Mouse (Mus musculus) megakaryocyte, embryonic 14.5 days (primary cell): ENCODE results near the gene Rnf40. TPM values are rescaled to one million over a fixed set of nuclear protein-coding genes. Genes with fewer than 3 reads are reported as not detected.

Experiments
- H3K27me3 ChIP-seq: replicated peaks from 2 replicates; pipeline ENCODE3; 2012; ENCODE audit warnings: inconsistent platforms
- H3K36me3 ChIP-seq: replicated peaks from 2 replicates; pipeline ENCODE3; 2012; ENCODE audit warnings: low read length, inconsistent platforms, mixed read lengths
- H3K4me1 ChIP-seq: 2 replicates; pipeline ENCODE4 v1.6.1; 2012; ENCODE audit warnings: inconsistent platforms
- H3K4me3 ChIP-seq: replicated peaks from 2 replicates; pipeline ENCODE3; 2012; ENCODE audit warnings: moderate library complexity, mild to moderate bottlenecking, inconsistent platforms
- H3K9me3 ChIP-seq: 2 replicates; pipeline ENCODE4 v1.6.1; 2012; ENCODE audit warnings: inconsistent platforms
- FLI1 ChIP-seq: IDR thresholded peaks from 2 replicates; pipeline ENCODE4 v1.6.1; 2012; ENCODE audit warnings: low read length, inconsistent platforms, mixed read lengths
- GATA1 ChIP-seq: IDR thresholded peaks from 3 replicates; pipeline ENCODE4 v1.6.1; 2012; ENCODE audit warnings: mixed read lengths, low read length, inconsistent platforms, borderline replicate concordance
- polyA plus RNA-seq: library from polyadenylated mRNA; stranded (reverse); fragments of >175 nt; gene quantifications from 2 replicates; pipeline ENCODE4 v1.2.3, GENCODE M21; 2012; ENCODE audit warnings: low replicate concordance; ENCODE audit not compliant: insufficient read depth

The Rnf40 gene
- polyA plus RNA-seq, 1 experiment, result 20.8 TPM

DNA sequence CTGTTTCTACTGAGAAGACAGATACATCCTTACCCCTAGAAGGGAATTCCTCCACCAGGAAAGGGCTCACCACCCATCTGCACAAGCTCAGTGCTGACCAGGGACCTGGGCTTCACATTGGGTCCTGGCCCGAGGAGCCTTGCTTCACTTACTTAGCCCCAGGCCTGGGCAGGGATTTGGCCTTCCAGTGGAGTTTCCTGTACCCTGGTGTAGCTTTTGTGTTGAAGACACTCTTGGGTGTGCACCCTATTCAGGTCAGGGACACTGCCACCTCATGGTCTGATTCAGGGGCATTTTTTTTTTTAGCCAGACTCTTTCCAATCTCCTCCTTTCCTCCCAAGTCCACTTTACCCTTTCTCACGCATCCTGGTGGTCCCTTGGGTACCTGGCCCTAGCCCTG, 14.3 kb downstream of the Rnf40 start:
- H3K9me3 ChIP-seq, result no peaks in the 10 kb centered on the region
- H3K4me3 ChIP-seq, result no peak overlapping the region
- H3K36me3 ChIP-seq, result peaks cover 81% of the 10 kb centered on the region
- H3K4me1 ChIP-seq, result peaks cover 12% of the 10 kb centered on the region
- TF ChIP-seq FLI1, result no peak
- no peaks in the 10 kb centered on the region for H3K27me3 ChIP-seq

DNA sequence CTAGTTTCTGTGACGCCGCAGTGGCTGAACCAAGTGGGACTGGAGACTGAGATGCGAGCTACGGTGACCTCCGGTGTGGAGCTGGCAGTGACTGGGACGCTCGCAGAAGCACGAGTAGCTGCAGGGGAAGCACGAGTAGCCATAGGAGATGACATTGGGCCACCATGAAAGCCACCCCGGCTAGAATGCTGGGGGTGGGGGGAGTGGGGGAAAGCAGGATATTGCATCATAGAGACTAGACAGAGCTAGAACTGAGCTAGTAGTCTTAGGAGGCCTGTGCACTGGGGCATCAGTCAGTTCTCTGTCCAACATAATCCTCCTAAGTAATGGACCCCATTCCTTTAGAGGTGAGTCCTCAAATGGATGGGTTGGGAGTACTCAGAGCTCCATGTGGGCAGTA, 15.7 kb downstream of the Rnf40 start:
- Histone ChIP-seq H3K9me3 (no peaks in the 10 kb centered on the region), H3K4me3 (no peak overlapping the region), H3K27me3 (no peaks in the 10 kb centered on the region), H3K36me3 (peaks cover 79% of the 10 kb centered on the region), H3K4me1 (peaks cover 12% of the 10 kb centered on the region)
- TF ChIP-seq GATA1 (no peak), FLI1 (no peak)

DNA sequence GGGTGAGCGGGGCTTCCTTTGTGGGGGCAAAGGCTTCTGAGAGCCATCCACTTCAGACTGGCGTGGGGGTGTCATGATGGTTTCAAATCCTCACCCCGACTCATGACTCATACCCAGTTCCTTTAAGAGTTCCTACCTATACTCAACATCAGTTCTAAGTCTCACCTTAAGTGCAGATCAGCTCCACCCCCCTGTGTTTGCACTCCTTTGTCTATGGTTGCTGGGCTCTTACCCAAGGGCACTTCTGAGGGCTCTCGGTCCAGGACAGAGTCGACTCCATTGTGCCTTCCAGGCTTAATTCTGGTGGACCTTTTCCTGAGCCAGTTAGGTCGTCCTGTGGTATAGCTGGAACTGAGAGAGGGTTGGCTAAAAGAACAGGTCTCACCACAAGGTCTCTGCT, 18.6 kb downstream of the Rnf40 start:
- Histone ChIP-seq H3K4me1 (peaks cover 12% of the 10 kb centered on the region), H3K27me3 (no peaks in the 10 kb centered on the region), H3K4me3 (no peak overlapping the region), H3K9me3 (peaks cover 8% of the 10 kb centered on the region; the same call in 1 of the 2 replicates), H3K36me3 (peaks cover 78% of the 10 kb centered on the region)
- TF ChIP-seq FLI1 (no peak), GATA1 (no peak)

DNA sequence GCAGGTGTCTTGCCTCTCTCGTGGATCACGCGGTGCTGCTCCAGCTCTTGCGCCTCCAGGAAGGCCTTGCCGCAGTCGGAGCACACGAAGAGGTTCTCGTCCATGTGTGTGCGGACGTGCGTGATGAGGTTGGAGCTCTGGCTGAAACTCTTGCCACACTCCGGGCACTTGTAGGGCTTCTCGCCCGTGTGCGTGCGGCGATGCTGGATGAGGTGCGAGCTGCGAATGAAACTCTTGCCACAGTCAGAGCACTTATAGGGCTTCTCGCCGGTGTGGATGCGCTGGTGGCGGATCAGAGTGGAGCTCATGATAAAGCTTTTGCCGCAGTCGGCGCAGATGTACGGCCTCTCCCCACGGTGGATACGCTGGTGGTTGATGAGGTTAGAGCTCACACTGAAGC, 22.4 kb downstream of the Rnf40 start:
- no peak for TF ChIP-seq FLI1
- Histone ChIP-seq H3K9me3 (peaks cover 8% of the 10 kb centered on the region; the same call in 1 of the 2 replicates), H3K4me3 (no peak overlapping the region), H3K27me3 (peaks cover 26% of the 10 kb centered on the region), H3K4me1 (peaks cover 30% of the 10 kb centered on the region), H3K36me3 (peaks cover 54% of the 10 kb centered on the region)

DNA sequence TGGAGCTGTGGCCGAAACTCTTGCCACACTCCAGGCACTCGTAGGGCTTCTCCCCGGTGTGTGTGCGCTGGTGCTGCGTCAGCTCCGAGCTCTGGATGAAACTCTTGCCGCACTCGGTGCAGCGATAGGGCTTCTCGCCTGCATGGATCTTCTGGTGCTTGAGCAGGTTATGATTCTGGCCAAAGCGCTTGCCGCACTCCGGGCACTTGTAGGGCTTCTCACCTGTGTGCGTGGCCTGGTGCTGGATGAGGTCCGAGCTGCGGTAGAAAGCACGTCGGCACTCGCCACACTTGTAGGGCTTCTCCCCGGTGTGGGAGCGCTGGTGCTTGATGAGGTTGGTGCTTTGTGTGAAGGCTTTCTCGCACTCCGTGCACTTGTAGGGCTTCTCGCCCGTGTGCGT, 23.0 kb downstream of the Rnf40 start:
- TF ChIP-seq FLI1 (no peak), GATA1 (no peak)
- peaks cover 51% of the 10 kb centered on the region for H3K36me3 ChIP-seq

DNA sequence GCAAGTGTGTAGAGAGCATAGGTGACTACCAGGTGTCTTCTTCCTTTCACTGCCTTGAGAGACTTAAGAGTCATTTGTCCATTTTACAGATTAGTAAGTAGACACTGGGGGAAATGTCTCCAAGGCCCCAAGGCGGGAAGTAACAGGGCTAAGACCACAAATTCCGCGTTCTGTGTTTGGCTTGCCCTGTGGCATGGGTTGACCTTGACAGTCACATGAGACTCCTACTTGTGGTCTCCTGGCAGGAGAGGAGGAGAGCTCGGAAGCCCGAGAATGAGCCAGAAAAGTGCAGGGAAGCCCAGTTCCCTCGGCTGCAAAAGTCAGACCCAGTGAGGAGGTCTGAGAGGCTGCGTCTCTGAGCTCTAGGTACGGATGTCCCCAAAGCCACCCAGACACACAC, 24.9 kb downstream of the Rnf40 start:
- no peak for TF ChIP-seq GATA1
- no peak for TF ChIP-seq FLI1
- Histone ChIP-seq H3K9me3 (peaks cover 8% of the 10 kb centered on the region; the same call in 1 of the 2 replicates), H3K27me3 (peaks cover 28% of the 10 kb centered on the region), H3K4me3 (no peak overlapping the region), H3K36me3 (peaks cover 45% of the 10 kb centered on the region), H3K4me1 (peaks cover 27% of the 10 kb centered on the region)

More for the DNA sequence above, 23.0 kb downstream of the Rnf40 start:
- H3K4me3 ChIP-seq, result no peak overlapping the region
- H3K9me3 ChIP-seq, result peaks cover 8% of the 10 kb centered on the region; the same call in 1 of the 2 replicates
- H3K27me3 ChIP-seq, result peaks cover 28% of the 10 kb centered on the region
- H3K4me1 ChIP-seq, result peaks cover 33% of the 10 kb centered on the region

DNA sequence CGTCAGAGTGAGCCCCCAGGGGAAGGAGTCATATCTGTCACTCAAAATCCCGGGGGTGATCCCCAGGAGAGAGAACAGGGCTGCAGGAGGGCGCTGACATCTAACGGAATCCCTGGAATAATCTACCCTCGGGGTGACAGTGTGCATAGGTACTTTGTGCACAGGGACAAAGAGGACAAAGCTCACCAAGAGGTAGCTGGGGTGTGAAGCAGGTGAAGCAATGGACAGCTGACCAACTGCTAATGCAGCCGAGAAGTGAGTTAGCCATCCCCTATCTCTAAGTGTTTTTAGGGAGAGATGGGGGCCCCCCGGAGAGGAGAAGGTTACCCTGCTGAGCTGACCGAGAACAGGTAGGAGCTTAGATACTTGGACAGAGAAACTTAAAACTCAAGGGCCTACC, 25.5 kb downstream of the Rnf40 start:
- H3K36me3 ChIP-seq, result peaks cover 39% of the 10 kb centered on the region
- H3K4me1 ChIP-seq, result peaks cover 27% of the 10 kb centered on the region
- peaks cover 28% of the 10 kb centered on the region for H3K27me3 ChIP-seq
- H3K4me3 ChIP-seq, result peak overlapping the region; percentile 93
- H3K9me3 ChIP-seq, result peaks cover 8% of the 10 kb centered on the region; the same call in 1 of the 2 replicates
- no peak for TF ChIP-seq FLI1
- no peak for TF ChIP-seq GATA1

DNA sequence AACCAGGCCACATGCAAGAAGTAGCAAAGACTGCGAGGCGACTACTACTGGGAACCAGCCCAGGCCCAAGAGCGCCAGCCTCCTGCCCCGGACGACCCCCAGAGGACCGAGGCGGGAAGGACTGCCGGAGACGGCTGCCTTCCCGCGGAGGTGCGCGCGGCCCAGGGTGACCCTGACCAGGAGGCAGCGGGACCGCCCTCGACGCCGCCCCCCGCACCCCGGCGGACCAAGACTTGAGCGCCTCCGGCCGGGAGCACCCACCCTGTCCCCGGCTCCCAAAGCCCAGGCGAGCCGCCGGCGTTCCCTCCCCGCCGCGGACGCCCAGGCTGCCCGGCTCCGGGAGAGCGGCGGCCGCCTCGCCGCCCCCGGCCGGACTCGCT, 25.9 kb downstream of the Rnf40 start:
- Histone ChIP-seq H3K36me3 (peaks cover 35% of the 10 kb centered on the region), H3K4me3 (peak overlapping the region; percentile 93), H3K27me3 (peaks cover 28% of the 10 kb centered on the region), H3K9me3 (peaks cover 8% of the 10 kb centered on the region; the same call in 1 of the 2 replicates), H3K4me1 (peaks cover 27% of the 10 kb centered on the region)
- no peak for TF ChIP-seq GATA1
- TF ChIP-seq FLI1, result no peak

DNA sequence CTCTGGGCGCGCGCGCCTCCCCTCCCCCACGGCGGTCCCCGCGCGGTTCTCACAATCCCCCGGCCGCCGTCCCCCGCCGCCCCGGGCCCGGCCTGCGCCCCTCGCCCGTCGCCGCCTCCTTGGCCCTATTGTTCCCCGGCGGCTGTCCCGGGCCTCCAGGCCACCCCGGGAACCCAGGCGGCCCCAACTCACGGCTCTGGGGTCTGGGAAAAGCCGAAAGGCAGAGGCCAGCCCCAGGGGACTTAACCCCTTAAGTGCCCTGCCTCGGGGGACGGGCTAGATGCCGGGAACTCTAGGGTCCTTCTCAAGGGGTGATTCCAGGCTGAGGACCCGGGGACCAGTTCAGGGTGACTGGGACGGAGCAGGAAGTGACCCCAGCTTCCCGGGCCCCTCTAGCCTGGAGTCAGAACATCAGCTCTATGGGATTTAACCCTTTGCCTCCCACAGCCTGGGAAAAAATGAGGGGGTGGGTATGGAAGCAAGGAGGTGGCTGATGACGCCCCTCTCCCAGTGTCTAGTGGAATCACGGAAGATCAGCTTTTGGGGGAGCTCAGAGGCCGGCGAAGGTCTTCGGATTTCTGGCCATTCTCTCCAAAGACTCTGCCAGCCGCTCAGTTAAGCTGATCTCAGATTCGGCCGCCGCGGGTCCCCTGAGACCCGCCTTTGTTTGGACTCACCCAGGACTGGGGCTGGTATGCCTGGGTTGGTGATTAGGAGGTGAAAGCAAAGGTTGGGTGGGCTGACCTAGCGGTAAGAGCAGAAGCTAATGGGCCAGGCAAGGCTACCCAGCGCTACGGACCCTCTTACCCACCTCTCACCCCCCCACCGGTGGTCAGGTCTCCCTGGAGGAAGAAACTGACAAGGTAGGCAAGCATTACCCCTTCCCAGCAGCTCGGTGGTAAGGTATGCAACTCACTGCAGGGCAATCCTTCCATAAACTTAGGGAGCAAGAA, 26.6 kb downstream of the Rnf40 start, which contains the start of gene Zfp629:
Gene Zfp629, minus strand, starts transcription at position 907 of the 953 bp plus-strand sequence.
- peaks cover 28% of the 10 kb centered on the region for H3K27me3 ChIP-seq
- TF ChIP-seq FLI1 (no peak), GATA1 (no peak)
- H3K9me3 ChIP-seq, result peaks cover 8% of the 10 kb centered on the region; the same call in 1 of the 2 replicates
- H3K36me3 ChIP-seq, result peaks cover 30% of the 10 kb centered on the region
- peak within 1 kb of the TSS; percentile 93 for H3K4me3 ChIP-seq
- H3K4me1 ChIP-seq, result peaks cover 27% of the 10 kb centered on the region

DNA sequence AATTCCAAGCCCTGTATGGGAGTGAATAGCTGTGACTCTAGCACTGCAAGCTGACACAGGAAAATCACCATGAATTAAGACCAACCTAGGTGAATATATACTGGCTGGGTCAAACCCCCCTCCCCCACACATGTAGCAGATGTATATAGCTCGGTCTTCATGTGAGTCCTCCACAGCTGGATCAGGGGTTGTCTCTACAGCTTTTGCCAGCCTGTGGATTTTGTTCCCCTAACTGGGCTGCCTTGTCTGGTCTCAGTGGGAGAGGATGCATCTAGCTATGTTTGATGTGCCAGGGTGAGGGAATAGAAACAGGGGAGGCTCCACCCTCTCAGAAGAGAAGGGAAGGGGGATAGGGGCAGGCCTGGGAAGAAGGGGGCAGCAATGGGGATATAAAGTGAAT, 27.8 kb downstream of the Rnf40 start:
- Histone ChIP-seq H3K4me1 (peaks cover 27% of the 10 kb centered on the region), H3K4me3 (no peak overlapping the region), H3K27me3 (peaks cover 28% of the 10 kb centered on the region), H3K9me3 (peaks cover 7% of the 10 kb centered on the region; the same call in 1 of the 2 replicates), H3K36me3 (peaks cover 18% of the 10 kb centered on the region)
- TF ChIP-seq GATA1 (no peak), FLI1 (no peak)
